Mouse (Mus musculus): ENCODE data around the gene Cacna1i.

Gene Cacna1i

GRCm38 (mm10) chr15:80271858-80272396 is 15.1 kb upstream of the Cacna1i start:
- DNase-seq (ENCODE audit: extremely low read depth, insufficient read length, low spot score) = no peak

DNA sequence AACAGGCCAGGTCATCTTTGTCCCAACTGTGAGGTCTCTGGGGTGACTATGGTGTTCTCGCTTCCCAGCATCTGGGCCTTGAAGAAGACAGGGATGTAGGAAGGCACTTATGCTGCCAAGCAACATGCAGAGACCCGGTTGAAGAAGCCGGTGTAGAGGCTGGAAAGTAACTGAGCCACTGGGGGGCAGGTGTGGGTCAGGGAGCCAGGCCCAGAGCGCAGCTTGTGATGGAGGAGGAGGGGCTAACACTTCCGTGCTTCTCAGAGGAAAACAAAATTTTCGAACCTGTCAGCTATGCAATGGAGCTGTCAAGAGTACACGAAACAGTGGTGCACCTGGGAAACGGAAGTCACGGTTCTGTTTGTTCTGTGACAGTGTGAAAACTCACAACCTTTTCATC is 9.9 kb upstream of the Cacna1i start:
- DNase-seq (ENCODE audit: extremely low read depth, insufficient read length, low spot score) = no peak

GRCm38 (mm10) chr15:80277625-80278024 is 9.4 kb upstream of the Cacna1i start:
- DNase-seq (ENCODE audit: extremely low read depth, insufficient read length, low spot score) = no peak

GRCm38 (mm10) chr15:80278121-80278759 is 8.8 kb upstream of the Cacna1i start:
- no peak for DNase-seq (ENCODE audit: extremely low read depth, insufficient read length, low spot score)

GRCm38 (mm10) chr15:80279053-80279452 is 8.0 kb upstream of the Cacna1i start:
- no peak for DNase-seq (ENCODE audit: extremely low read depth, insufficient read length, low spot score)

- no peak for DNase-seq (ENCODE audit: extremely low read depth, insufficient read length, low spot score)
Observed at GRCm38 (mm10) chr15:80280646-80281045, 6.4 kb upstream of the Cacna1i start.

- no peak for DNase-seq (ENCODE audit: extremely low read depth, insufficient read length, low spot score)
Observed at GRCm38 (mm10) chr15:80288036-80288435, 998 bp downstream of the Cacna1i start.

DNA sequence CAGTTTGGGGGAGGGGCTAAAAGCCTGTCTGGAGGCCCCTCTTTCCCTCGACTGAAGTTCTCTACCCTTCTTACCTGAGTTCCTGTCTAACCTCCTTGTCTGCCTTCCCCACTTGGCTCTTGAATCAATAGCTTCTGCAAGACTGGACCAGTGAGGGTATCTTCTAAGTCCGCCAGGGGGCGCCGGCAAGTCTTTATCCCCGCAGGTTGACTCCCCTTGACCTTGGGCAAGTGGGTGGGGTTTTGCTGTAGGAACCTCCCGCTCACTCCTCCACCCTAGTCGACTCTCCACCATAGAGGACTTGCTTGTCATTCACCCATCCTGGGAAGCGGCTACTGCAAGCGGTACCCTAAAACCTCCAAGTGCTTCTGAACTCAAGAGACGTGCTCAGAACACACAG is 2.4 kb downstream of the Cacna1i start:
- DNase-seq (ENCODE audit: extremely low read depth, insufficient read length, low spot score) = peak; percentile 43

GRCm38 (mm10) chr15:80297146-80297545 is 10.1 kb downstream of the Cacna1i start:
- DNase-seq (ENCODE audit: extremely low read depth, insufficient read length, low spot score) = no peak

DNA sequence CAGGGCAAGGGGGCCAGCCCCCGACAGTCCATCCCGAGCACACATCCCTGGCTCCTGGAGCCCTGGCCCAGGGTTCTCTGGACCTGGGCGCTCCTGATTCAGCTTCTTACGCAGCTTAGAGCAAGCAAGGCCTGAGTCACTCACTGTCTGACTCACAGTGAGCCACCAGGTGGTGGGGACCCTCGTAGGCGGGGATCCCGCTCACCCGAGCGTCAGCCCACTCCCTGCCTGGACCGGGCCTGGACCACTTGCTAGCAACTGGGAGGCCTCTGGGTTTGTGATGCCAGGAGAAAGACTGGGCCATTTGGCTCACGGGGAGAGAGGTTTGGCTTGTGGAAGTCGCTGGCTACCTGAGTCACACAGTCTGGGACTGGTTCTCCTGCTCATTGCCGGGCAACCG is 16.7 kb downstream of the Cacna1i start:
- peak; percentile 62 for DNase-seq (ENCODE audit: extremely low read depth, insufficient read length, low spot score)

DNA sequence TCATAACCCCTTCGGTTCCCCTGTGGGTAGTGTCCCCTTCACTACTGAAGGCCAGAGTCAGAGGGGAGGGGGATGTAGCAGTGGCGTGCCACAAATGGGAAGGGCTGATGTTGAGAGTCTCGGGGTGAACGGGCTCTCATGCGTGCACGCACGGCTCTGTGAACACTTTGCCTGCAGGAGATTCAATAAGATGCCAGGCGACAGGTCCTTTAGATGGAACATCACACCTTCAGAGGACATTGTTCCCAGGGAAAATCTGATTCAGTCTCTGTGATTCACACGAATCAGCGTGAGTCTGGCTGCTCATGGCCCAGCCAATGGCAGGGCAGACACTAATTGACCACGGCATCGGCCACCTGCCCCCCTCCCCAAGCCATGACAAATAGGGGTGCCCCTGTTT is 17.1 kb downstream of the Cacna1i start:
- DNase-seq (ENCODE audit: extremely low read depth, insufficient read length, low spot score) = no peak

GRCm38 (mm10) chr15:80306146-80306545 is 19.1 kb downstream of the Cacna1i start:
- DNase-seq (ENCODE audit: extremely low read depth, insufficient read length, low spot score) = no peak

- DNase-seq (ENCODE audit: extremely low read depth, insufficient read length, low spot score) = no peak
Observed at GRCm38 (mm10) chr15:80314731-80315130, 27.7 kb downstream of the Cacna1i start.

GRCm38 (mm10) chr15:80316966-80317634 is 30.1 kb downstream of the Cacna1i start:
- DNase-seq (ENCODE audit: extremely low read depth, insufficient read length, low spot score) = peak; percentile 83

- peak; percentile 81 for DNase-seq (ENCODE audit: extremely low read depth, insufficient read length, low spot score)
Observed at GRCm38 (mm10) chr15:80317841-80318530, 30.9 kb downstream of the Cacna1i start.

- no peak for DNase-seq (ENCODE audit: extremely low read depth, insufficient read length, low spot score)
Observed at GRCm38 (mm10) chr15:80318543-80319255, 31.7 kb downstream of the Cacna1i start.

DNA sequence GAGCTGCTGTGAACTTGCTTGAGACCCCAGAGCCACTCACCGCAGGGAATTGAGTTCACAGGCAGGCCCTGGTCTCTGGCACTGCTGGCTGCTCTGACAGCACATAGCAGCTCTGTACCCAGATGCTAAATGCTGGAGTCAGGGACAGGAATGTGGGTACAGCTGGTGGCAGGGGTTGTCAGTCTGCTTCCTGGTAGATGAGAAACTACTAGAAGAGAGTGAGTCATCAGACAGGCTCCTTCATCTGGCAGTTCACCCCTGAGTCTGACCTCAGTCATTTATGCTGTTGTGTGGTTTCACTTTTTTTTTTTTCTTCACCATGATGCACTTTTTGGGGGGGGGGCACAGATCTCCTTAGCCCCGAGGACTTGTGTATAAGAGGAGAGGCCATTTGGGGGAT is 32.3 kb downstream of the Cacna1i start:
- DNase-seq (ENCODE audit: extremely low read depth, insufficient read length, low spot score) = peak; percentile 71

DNA sequence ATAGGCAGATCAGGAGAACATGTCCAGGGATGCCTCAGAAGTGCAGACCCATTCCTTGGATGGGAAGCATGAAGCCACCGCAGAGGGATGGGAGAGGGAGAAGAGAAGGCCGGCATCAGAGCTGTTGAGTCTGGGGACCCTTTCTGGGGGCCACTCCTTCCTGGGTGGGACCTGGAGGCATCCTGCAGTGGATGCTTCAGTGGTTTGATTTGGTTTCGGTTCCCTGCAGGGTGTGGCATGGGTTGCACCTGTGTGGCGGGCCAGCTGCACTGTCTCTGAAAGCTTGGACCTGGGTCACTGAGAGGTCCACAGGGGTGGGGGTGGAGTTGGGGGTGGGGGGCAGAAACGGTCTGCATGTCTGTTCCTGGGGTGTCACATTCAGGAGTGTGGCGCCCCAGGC is 32.9 kb downstream of the Cacna1i start:
- DNase-seq (ENCODE audit: extremely low read depth, insufficient read length, low spot score) = no peak

- no peak for DNase-seq (ENCODE audit: extremely low read depth, insufficient read length, low spot score)
Observed at GRCm38 (mm10) chr15:80325207-80325606, 38.2 kb downstream of the Cacna1i start.

DNA sequence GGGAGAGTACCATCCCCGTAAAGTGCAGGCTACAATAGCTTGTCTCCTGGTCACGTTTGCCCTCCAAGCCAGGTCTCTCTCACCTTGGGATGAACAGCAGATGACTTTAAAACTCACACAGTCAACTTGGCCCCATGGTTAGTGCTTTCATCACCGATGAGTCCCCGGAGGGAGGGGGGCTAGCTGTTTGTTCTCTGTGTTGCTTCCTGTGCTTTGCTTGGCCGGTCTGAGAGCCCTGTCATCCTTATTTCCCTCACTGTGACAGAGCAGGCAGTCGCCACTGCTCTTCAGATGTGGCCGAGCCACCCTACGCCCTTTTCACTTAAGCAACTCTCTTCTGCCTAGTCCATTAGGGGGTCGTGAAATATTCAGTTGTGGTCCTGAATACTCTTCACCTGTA is 38.7 kb downstream of the Cacna1i start:
- DNase-seq (ENCODE audit: extremely low read depth, insufficient read length, low spot score) = no peak

GRCm38 (mm10) chr15:80326947-80327346 is 39.9 kb downstream of the Cacna1i start:
- DNase-seq (ENCODE audit: extremely low read depth, insufficient read length, low spot score) = no peak

All from 3134 (cell line).